Mouse (Mus musculus) brain, embryonic 14.5 days (tissue): Measurements from ENCODE around the gene Crtac1.

Experiments
- CTCF ChIP-seq: fragments of 200-500 bp; IDR thresholded peaks from 2 replicates; pipeline ENCODE4 v1.5.1; 2012; ENCODE audit warnings: inconsistent platforms, mild to moderate bottlenecking, moderate library complexity, borderline replicate concordance; ENCODE audit not compliant: insufficient read depth, insufficient read length; ENCODE audit errors: extremely low read depth
- POLR2A ChIP-seq: fragments of 200-500 bp; IDR thresholded peaks from 2 replicates; pipeline ENCODE4 v1.6.1; 2012; ENCODE audit warnings: mild to moderate bottlenecking, inconsistent platforms, borderline replicate concordance; ENCODE audit not compliant: poor library complexity, insufficient read depth, insufficient read length, severe bottlenecking; ENCODE audit errors: extremely low read depth

- TF ChIP-seq POLR2A: no peak
- TF ChIP-seq CTCF: no peak
Measured at GRCm38 (mm10) chr19:42303210-42303813, 128.3 kb downstream of the Crtac1 start.
